In genomic region chr11:114675341-114675825, GRCm38 (mm10) we compare ENCODE assay signal across 8 mouse cellular contexts. TPM values are rescaled to one million over a fixed set of nuclear protein-coding genes. Genes with fewer than 3 reads are reported as not detected.
DNase-seq lines count a peak whose midpoint lies in the region; ATAC-seq and TF ChIP-seq lines count a peak whose summit lies in the region.

TSS of gene Ttyh2 (plus strand) at chr11:114675431.

- H3K4me3 ChIP-seq in embryonic facial prominence, embryonic 13.5 days, result peak within 1 kb of the TSS; percentile 63
- H3K4me3 ChIP-seq in midbrain, postnatal 0 days (ENCODE audit: low read depth, low read length), result peak within 1 kb of the TSS; percentile 43

- DNase-seq in B cell, adult 2 months, result peak; percentile 69 to 72
- peak; percentile 78 to 84 for DNase-seq in adrenal gland, postnatal 4 days (ENCODE audit: low spot score in 2 of 2)
- DNase-seq in heart, adult 8-10 months (ENCODE audit: low spot score), result peak; percentile 58
- DNase-seq in kidney, adult 8-10 months, result peak; percentile 87
- peak; percentile 92 for DNase-seq in liver
- peak; percentile 76 for DNase-seq in midbrain, postnatal 0 days (ENCODE audit: low spot score)
- DNase-seq in spleen, postnatal 4 days (ENCODE audit: low spot score in 2 of 2), result peak; percentile 74 to 84

- H3K36me3 ChIP-seq in embryonic facial prominence, embryonic 13.5 days, result peaks cover 37% of the 10 kb centered on the region
- H3K36me3 ChIP-seq in midbrain, postnatal 0 days (ENCODE audit: insufficient read depth, low read length), result peaks cover 32% of the 10 kb centered on the region

- under 1% methylated on average over 40 of the region's 40 CpGs for WGBS in embryonic facial prominence, embryonic 13.5 days
- WGBS in midbrain, postnatal 0 days, result under 1% methylated on average over 35 of the region's 40 CpGs

- H3K4me1 ChIP-seq in embryonic facial prominence, embryonic 13.5 days, result peaks cover 39% of the 10 kb centered on the region
- peaks cover 5% of the 10 kb centered on the region; the same call in 1 of the 2 replicates for H3K4me1 ChIP-seq in midbrain, postnatal 0 days (ENCODE audit: insufficient read depth, low read length)

- ATAC-seq in embryonic facial prominence, embryonic 13.5 days (ENCODE audit: insufficient number of reproducible peaks, insufficient read depth, low FRiP score, low TSS enrichment, low read depth), result peak; percentile 40; the same call in 1 of the 2 replicates
- peak; percentile 68; the same call in 1 of the 2 replicates for ATAC-seq in midbrain, postnatal 0 days (ENCODE audit: low FRiP score)

- TF ChIP-seq CTCF in midbrain, postnatal 0 days (IDR thresholded peaks at IDR 0.05), result no peak

- H3K27ac ChIP-seq in embryonic facial prominence, embryonic 13.5 days, result peak within 1 kb of the TSS; percentile 69
- peak within 1 kb of the TSS; percentile 27; the same call in 1 of the 2 replicates for H3K27ac ChIP-seq in midbrain, postnatal 0 days (ENCODE audit: low read depth, low read length)

- no peaks in the 10 kb centered on the region for H3K9me3 ChIP-seq in embryonic facial prominence, embryonic 13.5 days
- no peaks in the 10 kb centered on the region for H3K9me3 ChIP-seq in midbrain, postnatal 0 days (ENCODE audit: low read length)

- H3K27me3 ChIP-seq in embryonic facial prominence, embryonic 13.5 days, result no peaks in the 10 kb centered on the region
- no peaks in the 10 kb centered on the region; the same call in 1 of the 2 replicates for H3K27me3 ChIP-seq in midbrain, postnatal 0 days (ENCODE audit: insufficient read depth, low read length)

- H3K9ac ChIP-seq in embryonic facial prominence, embryonic 13.5 days, result peak within 1 kb of the TSS; percentile 83
- H3K9ac ChIP-seq in midbrain, postnatal 0 days (replicated peaks; ENCODE audit: low read length, poor library complexity, severe bottlenecking), result peak within 1 kb of the TSS; percentile 57

- H3K4me2 ChIP-seq in embryonic facial prominence, embryonic 13.5 days, result peak within 1 kb of the TSS; percentile 93
- H3K4me2 ChIP-seq in midbrain, postnatal 0 days (ENCODE audit: low read depth, low read length, poor library complexity, severe bottlenecking), result peak within 1 kb of the TSS; percentile 71

RNA-seq across cellular contexts. Expression of gene Ttyh2, which starts in this region (rescaled TPM):
- total RNA-seq in adrenal gland, postnatal 4 days (2021), result 100 to 1,000 TPM; 108 to 113 TPM
- 17.1 and 18.2 TPM in 2 replicates for polyA plus RNA-seq in embryonic facial prominence, embryonic 13.5 days (2015; fragmentation: Nextera tagmentation; extraction: Ambion mirVana)
- 1 to 10 TPM; 3.0 to 4.6 (median 3.4) TPM for total RNA-seq in heart, adult 8-10 months (2022)
- 42.8 and 58.2 TPM in 2 replicates for total RNA-seq in midbrain, postnatal 0 days (2014; rRNA removed)
- polyA plus RNA-seq in midbrain, postnatal 0 days (2015; fragmentation: Nextera tagmentation; extraction: Ambion mirVana), result 27.1 and 29.4 TPM in 2 replicates

Comparison
In these comparisons a context has a peak if more than half of its experiments do, and no peak if none do; other contexts are left out.
1. Peak in every context shown above with its lines: DNase-seq, ATAC-seq, H3K4me3 ChIP-seq and H3K27ac ChIP-seq.